In genomic region chr9:61990738-61991137, GRCm38 (mm10) we compare ENCODE assay signal across 28 mouse cellular contexts. TPM values are rescaled to one million over a fixed set of nuclear protein-coding genes. Genes with fewer than 3 reads are reported as not detected.
A peak's percentile ranks its signal among the peaks of the same experiment; 100 is the strongest.
DNase-seq lines count a peak whose midpoint lies in the region; ATAC-seq and TF ChIP-seq lines count a peak whose summit lies in the region.
"Had no signal": no experiment of that assay in that cellular context is flagged by ENCODE, and none has a peak within 500 bp of the region (broad histone marks: within the 10 kb centered on the region; RNA-seq: fewer than 3 reads in every experiment).

No protein-coding gene starts in this region.

- H3K4me3 ChIP-seq in kidney, postnatal 0 days (replicated peaks; ENCODE audit: low read depth, low read length): no peak overlapping the region
- no peak overlapping the region for H3K4me3 ChIP-seq in lung, embryonic 16.5 days (ENCODE audit: low read length)
- H3K4me3 ChIP-seq in stomach, embryonic 16.5 days (replicated peaks; ENCODE audit: low read length): no peak overlapping the region
- H3K4me3 ChIP-seq in hindbrain, embryonic 11.5 days (ENCODE audit: low read depth, low read length): no peak overlapping the region
- H3K4me3 ChIP-seq: embryonic facial prominence, embryonic 13.5 days; forebrain, embryonic 10.5 days; forebrain, embryonic 13.5 days; heart, adult 2 months; heart, embryonic 10.5 days; heart, embryonic 13.5 days; hindbrain, embryonic 12.5 days; hindbrain, embryonic 15.5 days had no signal

- H3K36me3 ChIP-seq in kidney, postnatal 0 days (ENCODE audit: insufficient read depth, low read length): no peaks in the 10 kb centered on the region
- H3K36me3 ChIP-seq in lung, embryonic 16.5 days (ENCODE audit: control insufficient read depth, insufficient read depth, low read length): no peaks in the 10 kb centered on the region
- H3K36me3 ChIP-seq in stomach, embryonic 16.5 days (ENCODE audit: control insufficient read depth, insufficient read depth, low read length): no peaks in the 10 kb centered on the region
- H3K36me3 ChIP-seq in hindbrain, embryonic 11.5 days (ENCODE audit: control insufficient read depth, insufficient read depth, low read length): no peaks in the 10 kb centered on the region
- H3K36me3 ChIP-seq: embryonic facial prominence, embryonic 13.5 days; forebrain, embryonic 10.5 days; heart, embryonic 10.5 days; heart, embryonic 13.5 days; hindbrain, embryonic 12.5 days; hindbrain, embryonic 15.5 days had no signal

- WGBS in kidney, postnatal 0 days: 23% methylated on average over 3 of the region's 3 CpGs
- 15% methylated on average over 3 of the region's 3 CpGs for WGBS in lung, embryonic 16.5 days
- 28% methylated on average over 3 of the region's 3 CpGs for WGBS in stomach, embryonic 16.5 days
- WGBS in hindbrain, embryonic 11.5 days: 49% methylated on average over 3 of the region's 3 CpGs

- H3K4me1 ChIP-seq in kidney, postnatal 0 days (replicated peaks; ENCODE audit: insufficient read depth, low read length): no peaks in the 10 kb centered on the region
- peaks cover 8% of the 10 kb centered on the region; the same call in 1 of the 2 replicates for H3K4me1 ChIP-seq in lung, embryonic 16.5 days (replicated peaks; ENCODE audit: control insufficient read depth, insufficient read depth, low read length)
- 0 out of 2 replicates have a peak, but pooled peaks cover 6% of the 10 kb centered on the region for H3K4me1 ChIP-seq in stomach, embryonic 16.5 days (ENCODE audit: control insufficient read depth, insufficient read depth, low read length)
- no peaks in the 10 kb centered on the region for H3K4me1 ChIP-seq in hindbrain, embryonic 11.5 days (replicated peaks; ENCODE audit: control insufficient read depth, insufficient read depth, low read length)
- H3K4me1 ChIP-seq: forebrain, embryonic 13.5 days; heart, embryonic 13.5 days; hindbrain, embryonic 12.5 days; hindbrain, embryonic 15.5 days had no signal

- H3K27me3 ChIP-seq in kidney, postnatal 0 days (ENCODE audit: insufficient read depth, low read length): no peaks in the 10 kb centered on the region
- H3K27me3 ChIP-seq in lung, embryonic 16.5 days (ENCODE audit: control insufficient read depth, insufficient read depth, low read depth, low read length): no peaks in the 10 kb centered on the region
- H3K27me3 ChIP-seq in stomach, embryonic 16.5 days (ENCODE audit: control insufficient read depth, insufficient read depth, low read length): no peaks in the 10 kb centered on the region
- H3K27me3 ChIP-seq in hindbrain, embryonic 11.5 days (ENCODE audit: control insufficient read depth, insufficient read depth, low read length): no peaks in the 10 kb centered on the region
- H3K27me3 ChIP-seq: embryonic facial prominence, embryonic 13.5 days; forebrain, embryonic 13.5 days; heart, embryonic 13.5 days; hindbrain, embryonic 12.5 days; hindbrain, embryonic 15.5 days had no signal

- H3K4me2 ChIP-seq in kidney, postnatal 0 days (ENCODE audit: low read length): no peak overlapping the region
- H3K4me2 ChIP-seq in lung, embryonic 16.5 days (ENCODE audit: low read depth, low read length): no peak overlapping the region
- H3K4me2 ChIP-seq in stomach, embryonic 16.5 days (ENCODE audit: low read depth, low read length): no peak overlapping the region
- no peak overlapping the region for H3K4me2 ChIP-seq in hindbrain, embryonic 11.5 days (replicated peaks; ENCODE audit: low read depth, low read length)
- H3K4me2 ChIP-seq: embryonic facial prominence, embryonic 13.5 days; forebrain, embryonic 13.5 days; heart, embryonic 13.5 days; hindbrain, embryonic 12.5 days; hindbrain, embryonic 15.5 days had no signal

- no peak for TF ChIP-seq CTCF in kidney, postnatal 0 days (IDR thresholded peaks at IDR 0.05; ENCODE audit: low read depth)

- no peak overlapping the region for H3K27ac ChIP-seq in kidney, postnatal 0 days
- peak overlapping the region; percentile 76 for H3K27ac ChIP-seq in lung, embryonic 16.5 days (ENCODE audit: low read length)
- H3K27ac ChIP-seq in stomach, embryonic 16.5 days (ENCODE audit: low read length): peak overlapping the region; percentile 72
- H3K27ac ChIP-seq in hindbrain, embryonic 11.5 days (ENCODE audit: low read depth, low read length): no peak overlapping the region
- H3K27ac ChIP-seq: embryonic facial prominence, embryonic 13.5 days; forebrain, embryonic 10.5 days; forebrain, embryonic 13.5 days; heart, adult 2 months; heart, embryonic 10.5 days; heart, embryonic 13.5 days; hindbrain, embryonic 12.5 days; hindbrain, embryonic 15.5 days had no signal

- no peak for ATAC-seq in kidney, postnatal 0 days (replicated peaks; ENCODE audit: low FRiP score, low read depth)
- ATAC-seq in lung, embryonic 16.5 days (ENCODE audit: low read depth): peak; percentile 81
- peak; percentile 49 for ATAC-seq in stomach, embryonic 16.5 days (ENCODE audit: insufficient read depth, low FRiP score)
- no peak for ATAC-seq in hindbrain, embryonic 11.5 days (ENCODE audit: low FRiP score)
- ATAC-seq: activated CD4-positive, CD25-positive, alpha-beta regulatory T cell, adult 4 months; CD4-positive, CD25-positive, alpha-beta regulatory T cell, adult 4 months; forebrain, embryonic 13.5 days; forebrain, embryonic 16.5 days had no signal

- no peak overlapping the region for H3K9ac ChIP-seq in kidney, postnatal 0 days (ENCODE audit: low read depth, low read length)
- H3K9ac ChIP-seq in lung, embryonic 16.5 days (ENCODE audit: low read length): no peak overlapping the region
- H3K9ac ChIP-seq in stomach, embryonic 16.5 days (ENCODE audit: low read length): no peak overlapping the region
- no peak overlapping the region for H3K9ac ChIP-seq in hindbrain, embryonic 11.5 days (ENCODE audit: low read depth, low read length)
- H3K9ac ChIP-seq: embryonic facial prominence, embryonic 13.5 days; forebrain, embryonic 13.5 days; heart, embryonic 13.5 days; hindbrain, embryonic 12.5 days; hindbrain, embryonic 15.5 days had no signal

- no peaks in the 10 kb centered on the region for H3K9me3 ChIP-seq in kidney, postnatal 0 days (replicated peaks; ENCODE audit: low read length)
- no peaks in the 10 kb centered on the region for H3K9me3 ChIP-seq in lung, embryonic 16.5 days (ENCODE audit: control insufficient read depth, low read length)
- H3K9me3 ChIP-seq in stomach, embryonic 16.5 days (replicated peaks; ENCODE audit: control insufficient read depth, low read length): no peaks in the 10 kb centered on the region
- H3K9me3 ChIP-seq in hindbrain, embryonic 11.5 days (ENCODE audit: control insufficient read depth, low read length): no peaks in the 10 kb centered on the region
- H3K9me3 ChIP-seq: embryonic facial prominence, embryonic 13.5 days; forebrain, embryonic 10.5 days; forebrain, embryonic 13.5 days; heart, embryonic 10.5 days; heart, embryonic 13.5 days; hindbrain, embryonic 12.5 days; hindbrain, embryonic 15.5 days had no signal

- peak; percentile 38 for DNase-seq in kidney, postnatal 0 days (ENCODE audit: low spot score)
- no peak for DNase-seq in kidney, adult 11 months
- DNase-seq in lung, adult 18-20 months: no peak
- DNase-seq in adipocyte (ENCODE audit: low spot score): peak; percentile 46
- DNase-seq in hindbrain, embryonic 11.5 days (ENCODE audit: low spot score): no peak
- DNase-seq in right cerebral cortex, postnatal 25 days: no peak
- DNase-seq: adrenal gland, postnatal 10 days; adrenal gland, postnatal 36 days; cerebellum, adult 18-20 months; cerebellum, adult 9-11 months; cerebellum, postnatal 25 days; gastrocnemius, postnatal 10 days; gastrocnemius, postnatal 36 days; heart, adult 2 months; heart, postnatal 14 days; heart, postnatal 4 days had no signal

RNA-seq across cellular contexts. Expression of gene Paqr5, which starts 35.9 kb away (rescaled TPM):
- polyA plus RNA-seq in kidney, postnatal 0 days (2015; fragmentation: Nextera tagmentation; extraction: Ambion mirVana): 107 and 109 TPM in 2 replicates
- 5.1 and 7.2 TPM in 2 replicates for polyA plus RNA-seq in lung, embryonic 16.5 days (2015; fragmentation: Nextera tagmentation; extraction: Ambion mirVana)
- 42.2 and 65.3 TPM in 2 replicates for polyA plus RNA-seq in stomach, embryonic 16.5 days (2015; fragmentation: Nextera tagmentation; extraction: Ambion mirVana)
- 0.24 and 1.3 TPM in 2 replicates for polyA plus RNA-seq in hindbrain, embryonic 11.5 days (2014; fragmentation: Nextera tagmentation; extraction: Ambion mirVana)

RNA-seq across cellular contexts. Expression of gene Kif23, which starts 44.2 kb away (rescaled TPM):
- 40.1 and 51.2 TPM in 2 replicates for polyA plus RNA-seq in kidney, postnatal 0 days (2015; fragmentation: Nextera tagmentation; extraction: Ambion mirVana)
- 138 and 146 TPM in 2 replicates for polyA plus RNA-seq in lung, embryonic 16.5 days (2015; fragmentation: Nextera tagmentation; extraction: Ambion mirVana)
- polyA plus RNA-seq in stomach, embryonic 16.5 days (2015; fragmentation: Nextera tagmentation; extraction: Ambion mirVana): 102 and 124 TPM in 2 replicates
- 97.2 and 100 TPM in 2 replicates for polyA plus RNA-seq in hindbrain, embryonic 11.5 days (2014; fragmentation: Nextera tagmentation; extraction: Ambion mirVana)

Comparison
In these comparisons a context has a peak if more than half of its experiments do, and no peak if none do; other contexts are left out.
1. DNase-seq: peak in kidney, postnatal 0 days (single experiment) and adipocyte (single experiment); none in kidney, adult 11 months (single experiment), lung, adult 18-20 months (0 of 2), hindbrain, embryonic 11.5 days (single experiment) and right cerebral cortex, postnatal 25 days (single experiment).
2. ATAC-seq: peak in lung, embryonic 16.5 days (single experiment) and stomach, embryonic 16.5 days (single experiment); none in kidney, postnatal 0 days (single experiment) and hindbrain, embryonic 11.5 days (single experiment).
3. H3K27ac ChIP-seq: peak in lung, embryonic 16.5 days (single experiment) and stomach, embryonic 16.5 days (single experiment); none in kidney, postnatal 0 days (single experiment) and hindbrain, embryonic 11.5 days (single experiment).